Mouse (Mus musculus) kidney, postnatal 0 days (tissue): ENCODE measurements around the gene Vinac1. TPM values are rescaled to one million over a fixed set of nuclear protein-coding genes. Genes with fewer than 3 reads are reported as not detected.
A peak's percentile ranks its signal among the peaks of the same experiment; 100 is the strongest.
"Not testable (repeated sequence)": the region's sequence is repeated elsewhere in the genome, so short reads cannot be mapped to it uniquely, and the experiment has no call there.

Source experiments
- ATAC-seq: fragments of 200-750 bp; cut with Nextera tagmentation; replicated peaks from 2 replicates; pipeline ENCODE4 v1.8.0; 2017; ENCODE audit warnings: low read depth, moderate number of reproducible peaks, moderate TSS enrichment, moderate library complexity; ENCODE audit not compliant: low FRiP score
- DNase-seq: peaks from one replicate; pipeline ENCODE4 v3.0.0-alpha.2; 2016; ENCODE audit warnings: low spot score
- H3K27ac ChIP-seq: fragments of 300-500 bp; sonication (generic); 2 replicates; pipeline ENCODE4 v1.5.1; 2014; ENCODE audit warnings: mild to moderate bottlenecking
- H3K27me3 ChIP-seq: fragments of 300-500 bp; sonication (generic); 2 replicates; pipeline ENCODE4 v1.6.1; 2014; ENCODE audit warnings: low read length, mixed read lengths; ENCODE audit not compliant: insufficient read depth
- H3K36me3 ChIP-seq: fragments of 300-500 bp; sonication (generic); 2 replicates; pipeline ENCODE4 v1.6.1; 2014; ENCODE audit warnings: low read length, mixed read lengths; ENCODE audit not compliant: insufficient read depth
- H3K4me1 ChIP-seq: fragments of 300-500 bp; sonication (generic); replicated peaks from 2 replicates; pipeline ENCODE4 v1.6.1; 2014; ENCODE audit warnings: antibody characterized with exemption, low read length, mixed read lengths; ENCODE audit not compliant: insufficient read depth
- H3K4me2 ChIP-seq: fragments of 300-500 bp; sonication (generic); 2 replicates; pipeline ENCODE4 v1.6.1; 2014; ENCODE audit warnings: mild to moderate bottlenecking, low read length, moderate library complexity, mixed read lengths
- H3K4me3 ChIP-seq: fragments of 300-500 bp; sonication (generic); replicated peaks from 2 replicates; pipeline ENCODE4 v1.5.1; 2014; ENCODE audit warnings: low read depth, low read length
- H3K9ac ChIP-seq: fragments of 300-500 bp; sonication (generic); 2 replicates; pipeline ENCODE4 v1.6.1; 2014; ENCODE audit warnings: low read depth, low read length
- H3K9me3 ChIP-seq: fragments of 300-500 bp; sonication (generic); replicated peaks from 2 replicates; pipeline ENCODE4 v1.6.1; 2016; ENCODE audit warnings: low read length, inconsistent platforms, mixed read lengths
- CTCF ChIP-seq: IDR thresholded peaks from 2 replicates; pipeline ENCODE4 v1.5.1; 2016; ENCODE audit warnings: antibody characterized with exemption, low read depth, mild to moderate bottlenecking, moderate library complexity
- WGBS: fragments of 180-500 bp; shearing (Covaris S2); extraction: QIAGEN DNeasy Blood & Tissue Kit; methylation state at CpG from one replicate; pipeline ENCODE4 v1.1.7; 2014; 5-methylcytosine and 5-hydroxymethylcytosine counted together
- polyA plus RNA-seq: library from polyadenylated mRNA; unstranded; fragments of >200 nt; fragmentation: Nextera tagmentation; extraction: Ambion mirVana; gene quantifications from 2 replicates; pipeline ENCODE4 v1.2.1, GENCODE M21; 2015

Gene Vinac1
- polyA plus RNA-seq, 1 experiment from 2014 or later = 0.11 TPM

DNA sequence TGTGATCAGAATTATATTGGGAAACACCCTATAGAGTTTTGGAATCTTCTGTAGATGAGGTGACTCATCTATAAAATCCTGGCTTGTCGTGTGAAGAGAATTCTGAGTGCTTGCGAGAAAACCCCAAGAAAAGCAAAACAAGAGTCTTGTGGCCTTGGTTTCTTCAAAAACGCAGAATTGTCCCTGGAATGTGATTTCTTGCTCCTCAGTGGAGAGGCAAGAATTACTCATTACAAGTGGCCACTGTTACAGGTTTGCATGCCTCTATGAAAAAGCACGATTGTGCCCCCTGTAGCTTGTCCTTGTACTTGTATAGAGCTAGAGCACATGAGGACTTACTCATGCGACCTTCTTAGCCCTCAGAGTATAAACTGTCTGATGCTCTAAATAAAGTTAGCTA lies 12.6 kb downstream of the Vinac1 start:
- Histone ChIP-seq H3K4me1 (peaks cover 11% of the 10 kb centered on the region; the same call in 1 of the 2 replicates), H3K4me2 (no peak overlapping the region), H3K4me3 (no peak overlapping the region), H3K36me3 (no peaks in the 10 kb centered on the region), H3K27me3 (no peaks in the 10 kb centered on the region), H3K9ac (no peak overlapping the region), H3K27ac (no peak overlapping the region), H3K9me3 (no peaks in the 10 kb centered on the region)
- TF ChIP-seq CTCF = no peak
- ATAC-seq (no peak), DNase-seq (no peak)
- WGBS = 82% methylated on average over 5 of the region's 5 CpGs

DNA sequence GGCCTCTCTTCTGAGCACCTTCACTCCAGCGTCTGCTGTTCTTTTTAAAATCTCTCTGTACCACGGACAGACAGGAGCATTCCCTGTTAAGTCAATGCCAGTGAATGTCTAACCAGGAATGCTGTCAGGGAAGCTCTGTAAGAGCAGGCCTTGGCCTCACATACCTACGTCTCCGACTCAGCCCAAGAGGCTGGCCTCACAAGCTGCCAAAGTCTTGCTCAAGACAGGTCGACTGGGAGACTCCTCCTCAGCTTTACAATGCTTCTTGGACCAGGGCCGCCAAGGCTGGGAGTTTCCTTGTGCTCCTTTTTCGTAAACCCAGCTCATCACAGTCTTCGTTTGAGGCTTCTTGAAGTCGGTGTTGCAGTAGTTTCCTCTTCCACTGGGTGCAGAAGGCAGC lies 23.2 kb downstream of the Vinac1 start:
- no peak for TF ChIP-seq CTCF
- WGBS = 72% methylated on average over 9 of the region's 9 CpGs
- Histone ChIP-seq H3K27ac (no peak overlapping the region), H3K9ac (no peak overlapping the region), H3K36me3 (no peaks in the 10 kb centered on the region), H3K27me3 (no peaks in the 10 kb centered on the region), H3K9me3 (no peaks in the 10 kb centered on the region), H3K4me1 (no peaks in the 10 kb centered on the region), H3K4me2 (no peak overlapping the region), H3K4me3 (no peak overlapping the region)
- no peak for ATAC-seq
- no peak for DNase-seq

DNA sequence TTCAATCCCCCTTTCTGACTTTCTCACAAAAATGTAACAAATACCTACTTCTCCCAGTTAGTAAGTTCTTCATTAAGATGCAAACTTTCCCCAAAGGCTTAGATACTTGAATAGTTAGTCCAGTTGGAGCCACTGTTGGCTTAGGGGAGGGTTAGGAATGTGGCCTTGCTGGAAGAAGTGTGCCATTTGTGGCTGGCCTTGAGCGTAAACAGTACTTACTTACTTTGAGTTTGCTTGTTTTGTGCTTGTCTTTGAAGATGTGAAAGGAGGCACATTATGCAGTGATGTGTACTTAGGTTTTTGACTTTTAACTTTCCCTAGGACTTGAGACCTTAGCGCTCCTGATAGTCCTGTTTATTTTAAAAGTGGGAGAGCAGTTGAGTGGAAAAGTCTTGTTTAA lies 27.9 kb downstream of the Vinac1 start:
- H3K4me2 ChIP-seq = no peak overlapping the region
- no peak for DNase-seq
- H3K27me3 ChIP-seq = no peaks in the 10 kb centered on the region
- no peak overlapping the region for H3K4me3 ChIP-seq
- H3K36me3 ChIP-seq = 0 out of 2 replicates have a peak, but pooled peaks cover 7% of the 10 kb centered on the region
- no peak for ATAC-seq
- H3K9me3 ChIP-seq = no peaks in the 10 kb centered on the region
- H3K4me1 ChIP-seq = no peaks in the 10 kb centered on the region
- H3K9ac ChIP-seq = no peak overlapping the region
- WGBS = 67% methylated on average over 2 of the region's 2 CpGs
- no peak for TF ChIP-seq CTCF
- no peak overlapping the region for H3K27ac ChIP-seq

DNA sequence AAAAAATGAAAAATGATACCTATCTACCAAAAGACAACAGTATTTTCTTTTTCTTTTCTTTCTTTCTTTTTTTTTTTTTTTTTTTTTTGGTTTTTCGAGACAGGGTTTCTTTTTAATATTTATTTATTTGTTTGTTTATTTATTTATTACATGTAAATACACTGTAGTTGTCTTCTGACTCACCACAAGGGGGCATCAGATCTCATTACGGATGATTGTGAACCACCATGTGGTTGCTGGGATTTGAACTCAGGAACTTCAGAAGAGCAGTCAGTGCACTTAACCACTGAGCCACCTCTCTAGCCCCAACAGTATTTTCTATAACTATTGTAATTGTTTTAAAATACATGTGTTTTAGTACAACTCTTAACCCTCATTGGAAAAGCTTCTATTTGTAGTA lies 39.1 kb downstream of the Vinac1 start:
- DNase-seq = peak; percentile 11
- H3K4me3 ChIP-seq, ATAC-seq, H3K27ac ChIP-seq, H3K9ac ChIP-seq, H3K27me3 ChIP-seq, H3K4me1 ChIP-seq, H3K4me2 ChIP-seq, H3K36me3 ChIP-seq, H3K9me3 ChIP-seq: not testable (repeated sequence)
- peak; percentile 50 for TF ChIP-seq CTCF
- WGBS = 89% methylated on average over 2 of the region's 2 CpGs

DNA sequence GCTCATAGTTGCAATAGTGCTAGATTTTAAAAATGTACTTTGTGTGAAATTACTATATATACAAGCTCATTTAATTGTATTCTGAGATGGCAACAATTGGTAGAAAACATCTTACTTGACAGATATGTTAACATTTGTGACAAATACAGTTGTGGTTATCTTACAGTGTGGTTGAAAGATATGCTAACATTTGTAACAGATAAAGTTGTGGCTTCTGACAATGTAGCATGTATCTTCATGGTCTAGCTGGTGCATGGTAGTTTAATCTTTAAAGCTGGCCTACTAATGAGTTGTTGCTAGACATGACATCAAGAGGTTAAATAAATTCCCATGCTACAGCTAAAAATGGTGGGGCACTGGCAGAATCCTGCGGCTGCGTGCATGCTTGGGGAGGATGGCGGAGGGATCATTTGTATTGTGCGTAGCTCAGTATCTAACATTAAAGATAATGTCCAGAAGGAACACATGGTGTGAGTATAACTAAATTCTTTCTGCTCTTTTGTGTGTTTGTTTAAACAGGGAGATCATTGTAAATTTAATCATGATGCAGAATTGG lies 41.7 kb downstream of the Vinac1 start:
- Histone ChIP-seq H3K4me2 (no peak overlapping the region), H3K9ac (no peak overlapping the region), H3K27ac (no peak overlapping the region), H3K9me3 (no peaks in the 10 kb centered on the region), H3K4me1 (no peaks in the 10 kb centered on the region), H3K36me3 (no peaks in the 10 kb centered on the region), H3K27me3 (no peaks in the 10 kb centered on the region), H3K4me3 (no peak overlapping the region)
- no peak for DNase-seq
- no peak for TF ChIP-seq CTCF
- 80% methylated on average over 4 of the region's 4 CpGs for WGBS
- ATAC-seq = no peak

DNA sequence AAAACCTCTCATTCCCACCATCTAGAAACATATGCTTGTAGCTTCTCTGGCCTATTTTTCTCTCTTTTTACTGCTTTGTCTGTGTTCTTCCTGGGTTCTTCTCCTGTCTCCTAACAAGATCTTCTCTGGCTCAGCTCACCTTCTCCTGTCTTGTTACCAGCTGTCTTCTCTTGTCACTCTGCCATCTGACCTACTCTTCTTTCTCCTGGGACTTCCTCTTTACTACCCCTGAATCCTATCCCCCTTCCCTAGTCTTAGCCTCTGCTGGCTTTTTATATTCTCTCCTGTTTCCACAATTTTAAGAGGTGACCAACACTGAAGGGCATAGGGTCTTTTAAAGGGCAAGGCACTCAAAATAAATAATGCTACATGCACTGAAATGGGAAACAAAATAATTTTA lies 43.1 kb downstream of the Vinac1 start:
- Histone ChIP-seq H3K9me3 (no peaks in the 10 kb centered on the region), H3K4me2 (no peak overlapping the region), H3K27ac (no peak overlapping the region), H3K4me3 (no peak overlapping the region), H3K27me3 (no peaks in the 10 kb centered on the region), H3K4me1 (no peaks in the 10 kb centered on the region), H3K36me3 (no peaks in the 10 kb centered on the region), H3K9ac (no peak overlapping the region)
- no peak for TF ChIP-seq CTCF
- DNase-seq (no peak), ATAC-seq (no peak)

DNA sequence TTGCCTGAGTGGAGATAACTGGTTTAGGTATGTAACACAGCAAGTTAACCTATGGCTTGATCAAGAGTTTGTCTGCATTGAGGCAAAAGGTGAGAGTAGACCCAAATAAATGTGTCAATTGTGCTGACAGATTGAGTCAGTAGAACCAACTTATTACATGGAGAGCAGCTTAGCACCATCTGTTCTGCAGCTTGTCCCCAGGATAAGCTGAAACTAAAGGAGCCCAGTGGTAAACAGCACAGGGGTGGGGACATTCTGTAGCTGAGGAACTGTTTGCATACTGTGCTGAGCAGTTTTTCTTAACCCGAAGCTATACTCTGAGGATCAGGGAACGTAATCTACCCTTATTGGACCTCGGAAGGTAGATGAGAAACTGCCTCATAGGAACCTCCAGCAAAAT lies 63.2 kb downstream of the Vinac1 start:
- H3K27ac ChIP-seq = no peak overlapping the region
- no peak for TF ChIP-seq CTCF
- no peak overlapping the region for H3K4me3 ChIP-seq
- H3K27me3 ChIP-seq = no peaks in the 10 kb centered on the region
- no peaks in the 10 kb centered on the region for H3K4me1 ChIP-seq
- no peaks in the 10 kb centered on the region for H3K9me3 ChIP-seq
- no peak overlapping the region for H3K9ac ChIP-seq
- H3K36me3 ChIP-seq = no peaks in the 10 kb centered on the region
- 91% methylated on average over 3 of the region's 3 CpGs for WGBS
- no peak overlapping the region for H3K4me2 ChIP-seq
- no peak for DNase-seq
- ATAC-seq = no peak
